Mouse (Mus musculus): ENCODE measurements at regions not wholly inside any gene's neighbourhood (a gene's known extent, or its start where the extent isn't known, plus 50 kb on each side); places are given as distances from the start of the nearest gene placed in this dataset.

GRCm38 (mm10) chr19:28732998-28733397, 53.1 kb upstream of the Glis3 start:
- DNase-seq (ENCODE audit: low spot score), result no peak

- DNase-seq (ENCODE audit: low spot score), result no peak
Measured at GRCm38 (mm10) chr19:28733781-28734180, 53.9 kb upstream of the Glis3 start.

- DNase-seq (ENCODE audit: low spot score), result no peak
Measured at GRCm38 (mm10) chr19:28743176-28743793, 63.4 kb upstream of the Glis3 start.

- DNase-seq (ENCODE audit: low spot score), result no peak
Measured at GRCm38 (mm10) chr19:28745105-28745504, 65.2 kb upstream of the Glis3 start.

GRCm38 (mm10) chr19:28745534-28745933, 65.7 kb upstream of the Glis3 start:
- no peak for DNase-seq (ENCODE audit: low spot score)

GRCm38 (mm10) chr19:28751091-28751490, 71.2 kb upstream of the Glis3 start:
- no peak for DNase-seq (ENCODE audit: low spot score)

- DNase-seq (ENCODE audit: low spot score), result peak; percentile 3
Measured at GRCm38 (mm10) chr19:28758854-28759253, 76.0 kb upstream of the Slc1a1 start.

- DNase-seq (ENCODE audit: low spot score), result no peak
Measured at GRCm38 (mm10) chr19:28764795-28765360, 70.0 kb upstream of the Slc1a1 start.

- no peak for DNase-seq (ENCODE audit: low spot score)
Measured at GRCm38 (mm10) chr19:28768218-28768617, 66.6 kb upstream of the Slc1a1 start.

GRCm38 (mm10) chr19:28770419-28770818, 64.4 kb upstream of the Slc1a1 start:
- no peak for DNase-seq (ENCODE audit: low spot score)

GRCm38 (mm10) chr19:28771836-28772235, 63.0 kb upstream of the Slc1a1 start:
- no peak for DNase-seq (ENCODE audit: low spot score)

GRCm38 (mm10) chr19:28772840-28773570, 61.8 kb upstream of the Slc1a1 start:
- peak; percentile 3 for DNase-seq (ENCODE audit: low spot score)

GRCm38 (mm10) chr19:28776868-28777267, 58.0 kb upstream of the Slc1a1 start:
- DNase-seq (ENCODE audit: low spot score), result no peak

- DNase-seq (ENCODE audit: low spot score), result no peak
Measured at GRCm38 (mm10) chr19:28777674-28778073, 57.2 kb upstream of the Slc1a1 start.

GRCm38 (mm10) chr19:28778386-28778785, 56.5 kb upstream of the Slc1a1 start:
- DNase-seq (ENCODE audit: low spot score), result no peak

- DNase-seq (ENCODE audit: low spot score), result no peak
Measured at GRCm38 (mm10) chr19:28781971-28782370, 52.9 kb upstream of the Slc1a1 start.
